Mouse (Mus musculus) kidney, adult 8-10 months (tissue): ENCODE data around the gene Pdgfra.

Experiments used
- DNase-seq, 2 experiments: peaks; one replicate each; pipeline ENCODE4 v3.0.0; 2022

The Pdgfra gene

DNA sequence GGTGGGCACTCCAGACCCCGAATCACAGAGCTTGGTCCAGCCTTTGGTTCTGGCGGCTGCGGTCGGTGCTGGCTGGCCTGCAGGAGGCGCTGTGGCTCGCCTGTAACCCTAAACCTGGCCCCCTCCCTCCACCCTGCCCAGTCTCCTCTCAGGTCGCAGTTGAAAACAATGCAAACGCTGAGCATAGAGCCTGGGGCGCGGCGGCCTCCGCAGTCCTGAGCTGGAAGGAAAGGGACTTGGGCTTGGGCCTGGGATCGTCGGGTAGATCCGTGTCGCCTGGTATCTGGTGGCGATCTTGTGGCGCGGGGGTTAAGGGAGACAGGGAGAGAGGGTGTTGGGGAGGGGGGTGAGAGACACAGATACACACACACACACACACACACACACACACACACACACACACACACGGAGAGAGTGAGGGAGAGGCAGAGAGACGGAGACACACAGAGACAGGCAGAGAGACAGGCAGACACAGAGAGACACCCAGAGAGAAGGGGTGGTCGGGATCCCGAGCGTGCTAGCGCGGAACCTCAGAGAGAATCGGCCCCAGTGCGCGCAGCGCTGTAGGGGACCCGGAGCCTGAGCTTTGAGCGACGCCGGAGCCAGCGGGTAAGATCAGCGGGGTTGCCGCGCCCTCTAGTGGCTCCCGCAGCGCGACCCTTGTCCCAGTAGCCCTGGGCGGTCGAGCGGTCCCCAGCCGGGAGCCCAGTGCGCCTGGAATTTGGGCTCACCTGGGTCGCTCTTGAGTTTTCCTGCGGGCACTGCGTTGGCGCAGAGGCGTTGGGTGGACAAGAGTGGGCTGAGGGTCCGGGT lies 3.9 kb downstream of the Pdgfra start:
- DNase-seq, result peak; percentile 67 to 81

DNA sequence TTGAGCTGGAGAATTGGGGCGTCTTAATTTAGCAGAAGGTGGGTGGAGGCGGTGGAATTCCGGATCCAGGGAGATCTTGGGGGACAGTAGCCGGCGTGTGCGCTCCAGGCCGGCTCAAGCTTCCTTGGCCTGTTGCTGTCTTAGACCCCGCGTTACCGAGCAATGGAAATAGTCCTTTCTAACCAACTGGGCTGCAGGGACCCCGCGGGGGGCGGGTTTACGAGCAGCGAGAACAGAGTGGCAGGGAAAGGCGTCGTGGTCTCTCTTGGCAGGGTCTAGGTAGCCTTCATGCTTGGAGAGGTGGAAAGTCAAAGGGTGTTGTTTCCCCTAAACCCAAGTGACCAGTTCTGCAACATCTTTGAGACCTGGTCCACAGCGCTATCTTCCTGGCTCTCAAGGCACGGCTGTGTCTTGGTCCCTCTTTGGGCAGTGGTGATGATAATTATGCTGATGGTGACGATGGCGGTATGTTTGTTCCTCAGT lies 4.5 kb downstream of the Pdgfra start:
- DNase-seq, result peak in 1 of 2 experiments; percentile 11

DNA sequence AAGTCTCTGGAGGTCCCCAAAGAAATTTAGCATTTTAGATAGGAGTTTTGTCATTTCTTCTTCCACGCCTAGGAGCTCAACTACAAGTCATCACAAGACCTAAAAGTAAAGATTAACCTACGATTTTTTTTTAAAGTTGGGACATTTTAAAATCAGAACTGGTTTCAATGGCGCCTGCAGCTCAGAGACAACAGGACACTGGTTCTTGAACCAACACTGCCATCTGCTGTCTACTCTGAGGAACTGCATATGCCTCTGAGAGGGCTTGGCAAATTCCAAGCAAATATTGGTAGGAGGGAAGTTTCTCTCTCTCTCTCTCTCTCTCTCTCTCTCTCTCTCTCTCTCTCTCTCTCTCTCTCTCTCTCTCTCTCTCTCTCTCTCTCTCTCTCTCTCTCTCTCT lies 4.9 kb downstream of the Pdgfra start:
- peak; percentile 56 to 57 for DNase-seq

DNA sequence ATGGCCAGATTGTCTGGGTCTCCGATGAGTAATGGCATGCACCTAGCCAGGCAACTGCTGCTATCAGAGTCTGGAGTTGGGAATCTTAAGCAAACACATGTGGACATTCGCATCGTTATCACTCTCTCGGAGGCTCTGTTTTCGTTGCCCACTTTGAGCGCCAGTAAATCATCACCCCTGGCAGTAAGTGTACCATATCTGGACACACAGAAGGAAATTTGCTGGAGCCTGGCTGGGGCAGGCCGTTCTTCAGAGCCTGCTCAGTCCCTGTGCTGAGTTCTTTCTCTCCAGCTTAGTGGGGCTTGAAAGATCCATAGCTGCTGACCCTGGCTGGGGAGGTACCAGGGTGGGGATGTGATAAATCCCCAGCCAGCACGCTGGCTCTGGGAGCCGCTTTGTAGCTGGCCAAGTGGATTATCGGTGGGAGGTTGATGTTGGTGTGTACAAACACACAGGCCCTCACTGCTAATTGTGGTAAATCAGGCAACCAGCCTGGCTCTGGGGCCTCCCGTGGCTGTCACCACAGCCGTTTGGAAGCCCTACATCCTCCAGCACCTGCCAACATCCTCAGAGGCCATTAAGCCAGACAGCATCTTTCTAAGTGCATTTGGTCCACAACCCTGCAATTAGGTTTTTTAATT lies 8.6 kb downstream of the Pdgfra start:
- DNase-seq, result no peak

DNA sequence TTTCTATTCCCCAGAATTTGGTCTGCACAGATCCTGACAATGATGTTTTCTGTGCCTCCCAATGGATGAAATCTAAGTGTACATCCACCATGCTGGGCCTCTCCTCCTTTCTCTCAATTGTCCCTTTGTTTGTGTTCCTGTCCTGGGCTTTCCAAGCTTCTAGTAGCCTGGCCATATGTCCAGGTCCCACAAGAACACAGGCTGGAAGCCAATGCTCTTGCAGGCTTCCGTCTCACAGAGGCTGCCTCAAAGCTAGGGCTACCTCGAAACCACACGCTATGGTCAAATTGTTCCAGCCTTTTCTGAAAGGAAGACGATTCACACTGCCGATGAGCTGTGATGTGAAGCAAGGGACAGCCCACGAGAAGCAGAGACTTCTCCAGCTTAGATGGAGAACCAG lies 9.5 kb downstream of the Pdgfra start:
- DNase-seq, result no peak

DNA sequence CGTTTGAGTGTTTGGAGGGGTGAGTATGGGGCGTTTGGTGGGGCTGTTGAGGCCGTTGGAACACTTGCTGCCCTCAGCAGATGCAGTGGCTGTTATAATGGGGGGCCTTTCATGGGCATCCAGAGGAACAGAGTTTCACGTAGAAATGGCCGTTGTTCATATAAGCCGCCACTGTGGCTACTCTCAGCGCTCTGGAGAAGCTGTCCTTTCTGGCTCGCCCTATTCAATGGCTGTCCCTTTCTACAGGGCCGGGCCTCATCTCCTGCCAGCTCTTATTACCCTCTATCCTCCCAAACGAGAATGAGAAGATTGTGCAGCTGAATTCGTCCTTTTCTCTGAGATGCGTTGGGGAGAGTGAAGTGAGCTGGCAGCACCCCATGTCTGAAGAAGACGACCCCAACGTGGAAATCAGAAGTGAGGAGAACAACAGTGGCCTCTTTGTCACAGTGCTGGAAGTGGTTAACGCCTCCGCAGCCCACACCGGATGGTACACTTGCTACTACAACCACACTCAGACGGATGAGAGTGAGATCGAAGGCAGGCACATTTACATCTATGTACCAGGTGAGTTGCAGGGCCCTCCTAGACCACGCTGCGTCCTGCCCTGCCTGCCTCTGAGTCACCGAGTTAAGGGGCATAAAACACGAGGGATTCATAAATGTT lies 11.3 kb downstream of the Pdgfra start:
- no peak for DNase-seq

DNA sequence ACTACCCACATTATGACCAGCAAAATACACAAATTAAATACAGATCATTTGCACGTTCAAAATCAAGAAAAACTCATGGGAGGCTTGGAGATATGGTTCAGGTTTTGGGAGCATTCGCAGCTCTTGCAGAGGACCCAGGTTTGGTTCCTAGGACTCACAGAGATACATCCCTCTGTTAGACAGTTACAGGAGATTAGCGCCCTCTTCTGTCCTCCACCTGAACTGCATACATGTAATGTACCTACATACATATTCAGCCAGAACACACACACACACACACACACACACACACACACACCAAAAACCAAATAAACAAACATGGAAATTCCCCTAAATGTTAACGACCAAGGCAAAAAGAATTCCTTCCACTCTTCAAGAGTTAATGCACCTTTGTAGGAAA lies 12.6 kb downstream of the Pdgfra start:
- DNase-seq, result no peak

DNA sequence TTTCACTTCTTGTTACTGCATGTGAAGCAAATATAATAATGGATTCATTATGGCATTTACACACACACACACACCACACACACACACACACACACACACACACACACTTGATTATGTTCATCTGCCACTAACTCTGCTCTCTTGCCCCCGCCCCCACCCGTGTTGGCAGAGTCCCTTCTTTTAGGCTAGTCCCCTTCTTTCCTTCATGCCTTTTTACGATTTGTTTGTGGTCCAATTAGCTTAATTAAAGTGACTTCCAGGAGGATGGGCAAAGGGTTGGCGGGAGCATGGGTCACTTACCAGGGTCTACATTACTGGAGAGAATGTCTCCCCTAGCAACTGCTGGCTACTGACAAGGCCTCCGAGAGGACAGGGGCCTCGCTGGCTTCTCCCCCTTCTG lies 17.7 kb downstream of the Pdgfra start:
- no peak for DNase-seq

DNA sequence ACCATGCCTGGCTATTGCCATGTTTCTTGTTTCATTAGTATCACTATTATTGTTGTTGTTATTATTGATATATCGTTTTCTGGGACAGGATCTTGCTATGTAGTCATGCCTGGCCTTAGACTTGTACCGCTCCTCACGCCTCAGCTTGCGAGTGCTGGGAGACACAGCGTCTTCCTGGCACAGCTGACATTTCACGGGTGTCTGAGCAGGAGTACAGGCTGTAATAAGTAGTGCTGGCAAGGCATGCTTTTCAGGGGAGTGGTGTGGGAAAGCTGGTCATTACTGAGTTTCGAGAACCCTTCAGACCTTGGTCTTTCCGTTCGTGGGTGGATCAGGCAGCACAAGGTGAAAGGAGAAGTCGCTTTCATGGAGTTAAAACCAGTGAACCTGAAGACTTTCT lies 19.8 kb downstream of the Pdgfra start:
- DNase-seq, result no peak

DNA sequence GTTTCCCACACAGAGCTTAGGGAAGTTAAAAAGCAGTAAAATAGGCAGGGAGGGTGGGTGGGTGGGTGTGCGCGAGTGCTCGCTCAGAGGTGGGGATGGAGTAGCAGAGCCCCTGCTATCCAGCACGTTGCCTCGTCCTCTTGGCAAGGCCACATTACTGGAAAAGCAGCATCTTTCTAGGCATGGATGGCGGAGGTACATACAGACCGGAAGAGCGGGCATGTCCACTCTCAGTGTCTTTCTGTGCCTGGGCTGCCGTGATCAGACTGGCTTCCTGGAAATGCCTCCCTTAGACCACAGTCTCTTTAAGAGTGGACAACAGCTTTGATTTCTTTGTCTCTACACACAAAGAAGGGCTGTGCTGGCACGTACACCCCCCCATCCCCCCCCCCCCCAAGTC lies 27.2 kb downstream of the Pdgfra start:
- DNase-seq, result no peak

DNA sequence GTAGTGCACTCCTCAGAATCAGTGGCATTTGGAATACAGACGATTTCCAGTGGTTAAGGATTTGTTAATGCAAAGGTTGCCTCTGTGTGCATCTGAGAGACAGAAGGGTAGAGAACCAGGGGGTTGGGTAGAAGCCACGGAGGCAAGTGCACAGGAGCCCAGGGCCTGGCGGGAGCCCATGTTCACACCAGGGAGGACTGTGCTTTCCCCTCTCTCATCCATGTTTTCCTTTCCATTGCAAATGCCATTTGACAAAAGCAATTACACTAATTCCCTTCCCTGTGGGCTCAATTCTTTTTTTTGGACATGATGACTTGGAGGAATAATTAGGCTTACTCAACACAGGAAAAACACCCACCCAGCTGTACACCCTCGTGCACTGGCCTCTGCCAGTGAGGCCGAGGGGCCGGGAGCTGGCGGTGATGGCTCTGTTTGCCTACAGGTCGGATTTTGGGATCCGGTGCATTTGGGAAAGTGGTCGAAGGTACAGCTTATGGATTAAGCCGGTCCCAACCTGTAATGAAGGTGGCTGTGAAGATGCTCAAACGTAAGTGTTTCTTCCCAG lies 27.7 kb downstream of the Pdgfra start:
- no peak for DNase-seq

DNA sequence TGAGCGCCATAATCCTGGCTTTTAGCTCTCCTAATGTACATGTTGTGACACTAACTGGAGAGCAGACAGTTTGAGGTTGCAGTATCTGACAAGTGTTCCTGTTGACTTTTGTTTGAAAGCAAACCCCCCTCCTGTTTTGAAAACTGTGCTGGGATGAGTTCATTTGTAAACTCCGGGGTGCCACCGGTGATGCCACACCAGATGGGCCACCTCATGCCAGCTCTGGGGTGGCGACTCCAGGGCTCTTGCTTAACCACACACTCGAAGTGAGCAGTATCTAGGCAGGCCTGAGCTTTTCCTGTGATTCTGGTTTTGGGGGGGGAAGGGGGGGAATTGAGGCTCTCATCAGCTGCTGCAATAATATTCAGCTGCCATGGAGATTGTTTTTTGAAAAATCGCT lies 31.6 kb downstream of the Pdgfra start:
- DNase-seq, result no peak

DNA sequence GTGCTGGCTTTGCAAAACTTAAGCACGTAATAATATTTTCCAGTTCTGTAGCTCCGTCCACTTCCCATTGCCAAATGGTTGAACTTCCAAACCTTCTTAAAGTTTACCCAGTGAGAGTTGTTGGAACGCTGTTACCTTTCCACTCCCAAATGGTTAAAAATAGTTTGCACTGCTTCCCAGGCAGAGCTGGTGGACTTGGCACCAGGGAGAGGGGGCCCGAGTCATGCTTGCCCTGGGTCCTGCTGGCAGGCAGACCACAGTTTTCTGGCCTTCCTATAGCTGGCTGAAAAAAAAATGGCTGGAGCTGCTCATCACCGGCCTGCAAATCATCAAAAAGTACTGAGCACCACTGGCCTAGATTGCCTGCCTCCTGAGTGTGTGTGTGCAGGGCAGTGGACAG lies 32.0 kb downstream of the Pdgfra start:
- DNase-seq, result no peak

DNA sequence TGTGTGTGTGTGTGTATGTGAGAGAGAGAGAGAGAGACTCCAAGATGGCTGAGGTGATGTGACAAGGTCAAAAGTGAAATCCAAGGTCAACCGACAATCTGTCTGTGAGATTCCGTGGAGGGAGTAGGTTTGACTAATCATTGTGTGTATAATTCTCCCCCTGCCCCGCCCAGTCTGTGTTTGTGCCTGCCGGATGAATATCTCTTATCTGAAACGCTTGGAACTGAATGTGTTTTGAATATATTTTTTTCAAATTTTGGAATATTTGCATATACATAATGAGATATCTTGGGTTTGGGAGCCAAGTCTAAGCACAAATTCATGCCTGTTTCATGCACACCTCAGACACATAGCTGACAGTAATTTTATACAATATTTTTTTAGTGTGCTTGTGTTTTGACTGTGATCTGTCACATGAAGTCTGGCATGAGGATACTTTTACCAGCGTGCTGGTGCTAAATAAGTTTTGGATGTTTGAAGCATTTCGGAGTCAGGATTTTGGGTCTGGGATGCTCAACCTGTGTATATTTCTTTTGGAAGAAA lies 32.7 kb downstream of the Pdgfra start:
- DNase-seq, result no peak

DNA sequence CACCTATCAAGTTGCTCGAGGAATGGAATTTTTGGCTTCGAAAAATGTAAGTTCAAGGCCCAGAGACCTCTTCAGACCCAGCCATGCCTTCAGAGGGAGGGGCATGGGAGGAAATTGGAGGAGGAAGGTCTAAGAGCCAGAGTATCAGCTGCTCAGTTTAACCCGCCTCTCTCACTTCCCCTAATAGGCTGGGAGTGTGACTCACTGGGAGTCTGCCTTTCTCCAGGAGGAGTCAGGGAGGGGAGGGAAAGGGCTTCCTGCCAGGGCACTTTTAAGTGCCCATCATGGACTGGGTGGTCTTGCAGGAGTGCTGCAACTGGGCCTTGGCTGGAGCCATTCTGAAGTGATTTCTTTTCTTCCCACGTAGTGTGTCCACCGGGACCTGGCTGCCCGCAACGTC lies 33.5 kb downstream of the Pdgfra start:
- DNase-seq, result no peak

DNA sequence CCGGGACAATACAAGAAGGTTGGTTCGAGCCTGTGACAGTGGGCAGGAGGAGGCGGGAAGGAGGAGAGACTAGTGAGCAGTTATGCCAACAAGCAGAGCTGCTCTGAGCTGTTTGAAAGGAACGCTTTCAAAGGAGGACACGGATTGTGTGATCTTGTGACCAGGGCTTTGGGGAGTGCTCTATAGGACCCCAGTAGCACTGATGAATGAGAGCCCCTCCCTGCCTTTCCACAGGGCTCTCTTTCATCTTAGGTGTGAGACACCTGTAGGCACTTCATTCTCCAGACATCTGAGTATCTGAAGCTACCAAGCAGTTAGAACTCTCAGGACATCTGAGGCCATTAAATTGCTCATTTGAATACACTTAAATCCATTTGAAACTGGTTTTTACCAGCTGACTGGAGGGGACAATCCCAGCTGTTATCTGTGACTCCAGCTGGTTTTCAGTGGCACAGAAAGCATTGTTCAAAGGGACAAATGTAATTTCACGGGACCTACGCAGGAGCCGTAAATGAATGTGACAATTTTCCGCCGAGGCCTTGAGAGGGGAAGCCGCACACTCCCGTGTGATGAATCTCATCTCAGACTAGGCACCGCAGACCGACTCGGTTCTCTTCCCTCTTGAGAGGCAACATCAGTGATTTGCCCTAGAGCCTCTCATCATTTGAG lies 37.4 kb downstream of the Pdgfra start:
- DNase-seq, result no peak

DNA sequence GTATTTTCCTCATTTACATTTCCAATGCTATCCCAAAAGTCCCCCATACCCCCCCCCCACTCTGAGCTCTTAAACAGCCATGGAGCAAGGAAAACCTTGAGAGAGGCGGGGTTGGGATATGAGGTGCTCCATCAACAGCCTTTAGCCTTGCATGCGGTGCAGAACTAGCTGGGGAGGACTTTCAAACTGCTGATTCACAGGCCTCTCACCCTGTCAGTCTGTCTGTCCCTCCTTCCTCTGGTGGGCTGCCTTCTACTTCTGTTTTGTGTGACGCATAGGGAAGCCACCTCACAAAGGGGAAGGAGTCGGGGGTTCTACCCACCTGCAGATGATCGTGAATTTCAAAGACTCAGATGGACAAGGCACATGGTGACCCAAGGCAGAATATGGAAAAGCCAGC lies 41.0 kb downstream of the Pdgfra start:
- no peak for DNase-seq

DNA sequence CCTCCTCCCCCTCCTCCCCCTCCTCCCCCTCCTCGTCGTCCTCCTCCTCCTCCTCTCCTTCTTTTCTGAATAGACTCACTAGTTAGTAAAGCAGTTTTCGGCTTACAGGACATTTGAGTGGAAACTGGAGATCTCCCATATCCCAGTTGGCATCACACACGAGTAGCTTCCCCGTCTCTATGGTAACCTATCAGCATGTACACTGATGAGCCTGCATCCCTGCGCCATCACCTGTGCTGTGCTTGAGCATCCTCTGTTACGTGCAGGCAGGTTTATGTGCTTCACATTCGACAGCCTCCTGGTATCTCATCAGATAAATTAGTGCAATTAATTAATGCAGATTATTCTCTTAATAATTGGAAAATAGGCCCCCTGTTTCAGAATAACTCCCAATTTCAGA lies 46.3 kb downstream of the Pdgfra start:
- no peak for DNase-seq

DNA sequence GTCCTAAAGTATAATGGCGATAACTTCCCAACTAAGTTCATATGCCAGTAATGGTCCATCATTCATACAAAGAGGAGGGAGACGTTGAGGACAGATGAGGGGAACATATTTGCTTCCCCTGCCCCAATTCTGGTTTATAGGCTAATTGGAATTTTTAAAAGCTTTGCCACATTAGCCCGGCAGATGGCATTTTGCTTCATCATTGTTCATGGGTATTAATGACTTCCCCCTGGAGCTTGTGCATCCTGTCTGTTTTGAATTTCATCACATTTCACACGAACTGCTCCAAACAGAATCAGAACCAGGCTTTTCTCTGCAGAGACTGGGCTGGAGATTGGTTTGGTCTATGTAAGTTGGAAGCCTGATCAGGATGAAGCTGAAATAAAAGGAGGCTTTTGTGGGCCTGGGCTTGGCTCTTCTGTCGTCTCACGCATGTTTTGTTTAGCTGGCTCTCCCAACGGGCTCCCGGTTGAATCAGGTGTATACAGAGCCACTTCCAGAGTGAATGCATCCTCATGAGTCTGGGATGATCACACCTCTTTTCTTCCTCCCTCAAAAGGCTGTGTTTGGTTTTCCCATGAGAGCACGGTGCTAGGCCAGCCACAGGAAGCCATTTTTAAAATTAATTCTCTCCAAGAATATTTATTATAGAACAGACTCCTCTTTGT lies 47.7 kb downstream of the Pdgfra start:
- DNase-seq, result no peak

DNA sequence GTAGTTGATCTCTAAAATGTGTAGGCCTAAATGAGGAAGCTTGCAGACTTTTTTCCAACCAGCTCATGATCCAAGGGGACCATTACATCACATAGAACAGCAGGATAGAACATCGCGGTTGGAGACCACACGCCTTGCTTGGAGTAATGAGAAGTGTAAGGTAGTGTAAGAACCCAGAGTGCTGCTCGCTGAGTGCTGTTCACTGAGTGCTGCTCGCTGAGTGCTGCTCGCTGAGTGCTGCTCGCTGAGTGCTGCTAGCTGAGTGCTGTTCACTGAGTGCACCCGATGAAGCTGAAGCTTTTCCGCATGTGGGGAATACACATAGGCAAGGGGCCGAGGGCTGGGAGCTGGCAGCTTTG lies 48.3 kb downstream of the Pdgfra start:
- DNase-seq, result no peak

DNA sequence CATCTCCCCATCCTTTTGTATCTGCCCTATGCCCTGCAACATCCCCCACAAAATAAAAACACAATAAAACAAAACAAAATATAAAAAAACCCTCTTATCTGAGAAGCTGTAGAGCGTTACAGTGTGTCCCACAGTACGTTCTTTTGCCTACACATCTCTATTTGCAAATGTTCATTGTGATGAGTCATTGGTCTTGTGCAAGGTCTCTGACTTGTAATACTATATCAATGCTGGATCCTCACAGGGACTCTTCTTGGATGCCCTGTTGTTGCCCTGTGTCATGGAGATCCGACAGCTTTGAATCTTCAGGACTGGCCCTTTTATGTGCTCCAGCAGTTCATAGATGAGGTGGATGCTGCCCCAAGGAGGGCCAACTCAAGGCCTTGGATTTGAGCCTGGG lies 55.8 kb downstream of the Pdgfra start:
- no peak for DNase-seq

DNA sequence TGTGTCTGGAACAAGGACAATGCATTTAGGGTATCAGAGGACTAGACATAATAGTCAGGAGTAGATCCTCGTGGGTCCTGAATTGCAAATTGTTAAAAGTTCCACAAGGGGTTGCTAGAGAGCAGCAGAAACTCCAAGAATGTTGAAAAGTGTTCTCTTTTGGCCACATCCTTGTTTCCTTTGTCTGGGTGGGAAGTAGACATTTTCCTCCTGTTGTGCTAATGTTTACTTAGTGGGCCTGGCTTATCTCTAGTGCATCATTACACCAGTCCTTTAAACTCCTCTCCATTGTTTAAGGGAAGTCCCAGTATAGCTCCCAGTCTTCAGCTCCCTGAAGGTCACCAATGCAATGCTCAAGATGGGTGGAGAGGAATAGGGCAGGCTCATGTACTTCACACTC lies 57.9 kb downstream of the Pdgfra start:
- peak; percentile 5 to 10 for DNase-seq
